Mouse (Mus musculus) embryonic facial prominence, embryonic 14.5 days (tissue): ENCODE data around the gene Kri1. TPM values are rescaled to one million over a fixed set of nuclear protein-coding genes. Genes with fewer than 3 reads are reported as not detected.
A peak's percentile ranks its signal among the peaks of the same experiment; 100 is the strongest.
"Not testable (repeated sequence)": the region's sequence is repeated elsewhere in the genome, so short reads cannot be mapped to it uniquely, and the experiment has no call there.

Experiments
- ATAC-seq: fragments of 200-750 bp; cut with Nextera tagmentation; 2 replicates; pipeline ENCODE4 v1.8.0; 2017; ENCODE audit warnings: low read depth, moderate number of reproducible peaks, moderate TSS enrichment
- DNase-seq: peaks from one replicate; pipeline ENCODE4 v3.0.0-alpha.2; 2015; ENCODE audit warnings: low spot score
- H3K27ac ChIP-seq: fragments of 300-500 bp; sonication (generic); replicated peaks from 2 replicates; pipeline ENCODE4 v1.5.1; 2014; ENCODE audit warnings: low read depth, mild to moderate bottlenecking, low read length, moderate library complexity
- H3K27me3 ChIP-seq: fragments of 300-500 bp; sonication (generic); replicated peaks from 2 replicates; pipeline ENCODE4 v1.6.1; 2014; ENCODE audit warnings: low read length; ENCODE audit not compliant: control insufficient read depth, insufficient read depth
- H3K36me3 ChIP-seq: fragments of 300-500 bp; sonication (generic); 2 replicates; pipeline ENCODE4 v1.6.1; 2014; ENCODE audit warnings: low read length, mixed read lengths; ENCODE audit not compliant: control insufficient read depth, insufficient read depth
- H3K4me1 ChIP-seq: fragments of 300-500 bp; sonication (generic); 2 replicates; pipeline ENCODE4 v1.6.1; 2014; ENCODE audit warnings: antibody characterized with exemption, low read length; ENCODE audit not compliant: control insufficient read depth, insufficient read depth
- H3K4me2 ChIP-seq: fragments of 300-500 bp; sonication (generic); 2 replicates; pipeline ENCODE4 v1.6.1; 2014; ENCODE audit warnings: low read depth, mild to moderate bottlenecking, low read length, moderate library complexity, mixed read lengths
- H3K4me3 ChIP-seq: fragments of 300-500 bp; sonication (generic); 2 replicates; pipeline ENCODE4 v1.5.1; 2014; ENCODE audit warnings: low read depth, mild to moderate bottlenecking, low read length
- H3K9ac ChIP-seq: fragments of 300-500 bp; sonication (generic); 2 replicates; pipeline ENCODE4 v1.6.1; 2014; ENCODE audit warnings: low read depth, mild to moderate bottlenecking, low read length, moderate library complexity, mixed read lengths
- H3K9me3 ChIP-seq: fragments of 300-500 bp; sonication (generic); 2 replicates; pipeline ENCODE4 v1.6.1; 2016; ENCODE audit warnings: low read length; ENCODE audit not compliant: control insufficient read depth
- WGBS: fragments of 180-500 bp; shearing (Covaris S2); extraction: QIAGEN DNeasy Blood & Tissue Kit; methylation state at CpG from one replicate; pipeline ENCODE4 v1.1.7; 2014; 5-methylcytosine and 5-hydroxymethylcytosine counted together
- polyA plus RNA-seq: library from polyadenylated mRNA; unstranded; fragments of >200 nt; fragmentation: Nextera tagmentation; extraction: Ambion mirVana; gene quantifications from 2 replicates; pipeline ENCODE4 v1.2.1, GENCODE M21; 2014

Gene Kri1
- polyA plus RNA-seq, 1 experiment from 2014 or later, result 14.4 TPM

DNA sequence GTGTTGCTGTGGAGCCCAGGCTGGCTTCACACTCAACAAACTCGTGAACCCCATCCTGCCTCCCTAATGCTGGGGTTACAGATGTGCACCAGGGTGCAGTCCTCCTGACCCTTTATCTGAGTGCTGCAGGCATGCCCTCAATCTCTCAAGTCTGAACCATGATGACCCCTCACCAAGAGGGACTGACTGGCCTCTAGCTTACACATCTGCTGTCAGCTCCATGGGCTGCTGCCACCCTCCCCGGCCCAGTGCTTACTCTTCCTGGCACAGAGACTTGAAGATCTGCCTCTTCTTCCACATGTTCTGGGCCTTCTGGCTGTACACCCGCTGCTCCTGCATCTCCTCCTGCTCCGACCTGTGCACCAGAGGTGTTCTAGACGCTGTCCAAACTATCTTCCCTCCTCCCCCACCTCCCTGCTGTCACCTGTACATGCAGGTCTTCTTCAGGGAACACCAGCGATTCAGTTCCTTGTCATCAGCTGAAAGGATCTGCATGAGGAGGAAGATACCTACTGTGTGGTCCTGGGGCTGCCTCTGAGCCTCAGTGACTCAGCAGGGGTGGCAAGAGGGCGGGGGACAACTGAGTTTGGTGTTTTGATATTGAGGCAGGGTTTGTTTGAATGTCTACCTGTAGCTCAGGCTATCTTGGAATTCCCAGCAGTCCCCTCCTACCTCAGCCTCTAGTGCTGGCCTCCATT lies 12.6 kb downstream of the Kri1 start:
- DNase-seq (no peak), ATAC-seq (no peak)
- peaks cover 98% of the 10 kb centered on the region for H3K36me3 ChIP-seq
- WGBS, result 79% methylated on average over 7 of the region's 7 CpGs
- no peak overlapping the region for H3K4me3 ChIP-seq
- no peaks in the 10 kb centered on the region for H3K9me3 ChIP-seq
- H3K4me1 ChIP-seq, result no peaks in the 10 kb centered on the region
- H3K27me3 ChIP-seq, result no peaks in the 10 kb centered on the region
- H3K27ac ChIP-seq, result no peak overlapping the region
- no peak overlapping the region for H3K9ac ChIP-seq
- H3K4me2 ChIP-seq, result no peak overlapping the region

DNA sequence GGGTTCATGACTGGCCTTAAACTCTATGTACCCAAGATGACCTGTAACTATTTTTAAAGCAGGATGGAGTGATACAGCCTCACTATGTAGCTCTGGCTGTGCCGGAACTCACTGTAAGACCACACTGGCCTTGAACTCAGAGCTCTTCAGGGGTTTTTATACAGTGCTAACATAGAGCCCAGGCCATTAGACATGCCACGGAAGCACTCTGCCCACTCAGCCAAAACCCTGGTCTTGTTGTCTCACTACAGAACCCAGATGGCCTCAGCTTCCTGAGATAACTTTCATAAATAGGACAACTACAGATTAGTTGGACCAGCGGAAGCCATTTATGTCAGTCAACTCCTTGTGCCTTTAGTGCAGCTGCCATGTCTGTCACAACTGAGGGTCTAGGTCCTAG lies 13.4 kb downstream of the Kri1 start:
- DNase-seq (peak; percentile 14), ATAC-seq (no peak)
- Histone ChIP-seq H3K4me3 (no peak overlapping the region), H3K36me3 (peaks cover 97% of the 10 kb centered on the region), H3K9ac (no peak overlapping the region), H3K4me2 (no peak overlapping the region), H3K4me1 (no peaks in the 10 kb centered on the region), H3K9me3 (no peaks in the 10 kb centered on the region), H3K27me3 (no peaks in the 10 kb centered on the region), H3K27ac (no peak overlapping the region)
- 89% methylated on average over 3 of the region's 3 CpGs for WGBS

DNA sequence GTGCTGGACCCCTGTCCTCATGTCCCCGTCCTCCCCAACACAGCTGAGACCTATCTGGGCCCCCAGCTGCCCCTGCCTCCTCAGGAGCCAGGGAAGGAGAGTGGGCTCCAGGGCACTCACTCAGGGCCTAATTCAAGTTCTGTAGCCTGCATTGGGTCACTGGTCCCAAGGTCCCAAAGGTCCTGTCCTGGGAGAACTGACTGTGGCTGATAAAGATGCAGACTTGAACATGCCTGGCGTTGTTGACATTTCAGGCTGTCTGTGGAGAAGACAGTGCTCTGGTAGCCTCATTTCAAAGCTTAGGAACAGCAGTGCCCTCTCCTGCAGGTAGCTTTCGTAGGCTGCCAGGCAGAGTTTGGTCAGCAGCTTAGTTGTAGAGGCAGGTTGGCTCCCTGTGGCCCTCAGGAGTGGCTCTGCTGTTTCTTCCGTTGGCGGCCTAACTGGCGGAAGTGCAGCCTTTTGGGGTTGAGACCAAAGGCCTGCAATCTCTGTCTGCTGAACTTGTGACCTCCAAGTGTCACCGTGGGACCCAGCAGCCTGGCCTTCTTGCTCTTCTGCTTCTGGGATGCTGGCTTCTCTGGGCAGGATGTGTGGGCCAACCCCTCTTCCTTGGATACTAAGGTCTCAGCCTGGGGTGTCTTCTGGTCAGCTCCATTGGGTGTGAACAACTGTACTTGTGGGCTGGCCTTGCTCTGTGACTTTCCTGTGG lies 14.1 kb downstream of the Kri1 start:
- Histone ChIP-seq H3K9me3 (no peaks in the 10 kb centered on the region), H3K4me3 (no peak overlapping the region), H3K4me1 (no peaks in the 10 kb centered on the region), H3K36me3 (peaks cover 97% of the 10 kb centered on the region), H3K27ac (no peak overlapping the region), H3K4me2 (no peak overlapping the region), H3K9ac (no peak overlapping the region), H3K27me3 (no peaks in the 10 kb centered on the region)
- ATAC-seq (no peak), DNase-seq (no peak)
- WGBS, result 76% methylated on average over 7 of the region's 7 CpGs

DNA sequence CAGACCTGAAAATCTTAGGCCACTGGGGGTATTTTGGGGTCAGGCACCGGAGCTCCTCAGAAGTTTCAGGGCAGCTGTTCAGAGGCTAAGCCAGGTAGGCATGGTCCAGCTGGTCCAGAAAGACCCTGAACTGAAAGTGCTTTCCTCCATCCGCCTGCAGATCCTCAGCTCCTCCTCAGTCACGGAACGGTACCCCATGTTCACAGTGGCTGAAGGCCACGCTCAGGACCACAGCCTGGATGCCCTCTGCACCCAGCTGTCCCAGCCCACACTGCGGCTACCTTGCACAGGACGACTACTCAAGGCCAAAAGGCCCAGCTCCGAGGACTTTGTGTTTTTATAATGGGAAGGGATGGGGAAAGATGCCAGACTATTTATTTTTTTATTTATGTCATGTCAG lies 14.7 kb downstream of the Kri1 start:
- no peak overlapping the region for H3K9ac ChIP-seq
- H3K4me1 ChIP-seq, result no peaks in the 10 kb centered on the region
- peaks cover 97% of the 10 kb centered on the region for H3K36me3 ChIP-seq
- no peak overlapping the region for H3K27ac ChIP-seq
- no peak for DNase-seq
- 83% methylated on average over 8 of the region's 8 CpGs for WGBS
- H3K4me3 ChIP-seq, result no peak overlapping the region
- H3K4me2 ChIP-seq, result no peak overlapping the region
- no peak for ATAC-seq
- H3K9me3 ChIP-seq, result no peaks in the 10 kb centered on the region
- no peaks in the 10 kb centered on the region for H3K27me3 ChIP-seq

DNA sequence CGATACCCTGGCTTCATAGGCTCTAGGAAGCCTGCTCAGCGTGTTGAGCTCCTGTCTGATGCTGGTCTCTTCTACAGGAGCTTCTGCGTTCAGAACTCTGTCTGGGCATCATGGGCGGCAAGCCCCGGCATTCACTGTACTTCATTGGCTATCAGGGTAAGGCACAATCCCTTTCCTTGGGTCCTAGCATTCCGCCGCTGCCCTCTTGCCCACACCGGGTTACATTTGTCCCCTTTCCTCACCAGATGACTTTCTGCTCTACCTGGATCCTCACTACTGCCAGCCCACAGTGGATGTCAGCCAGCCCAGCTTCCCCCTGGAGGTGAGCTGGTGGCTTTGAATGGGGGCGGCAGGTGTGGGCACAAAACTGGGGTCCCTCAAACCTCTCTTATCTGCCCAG lies 15.4 kb downstream of the Kri1 start:
- H3K36me3 ChIP-seq, result peaks cover 96% of the 10 kb centered on the region
- no peaks in the 10 kb centered on the region for H3K27me3 ChIP-seq
- no peak overlapping the region for H3K9ac ChIP-seq
- ATAC-seq (no peak), DNase-seq (no peak)
- no peaks in the 10 kb centered on the region for H3K9me3 ChIP-seq
- H3K4me3 ChIP-seq, result no peak overlapping the region
- no peak overlapping the region for H3K27ac ChIP-seq
- no peaks in the 10 kb centered on the region for H3K4me1 ChIP-seq
- no peak overlapping the region for H3K4me2 ChIP-seq
- WGBS, result 86% methylated on average over 9 of the region's 9 CpGs

DNA sequence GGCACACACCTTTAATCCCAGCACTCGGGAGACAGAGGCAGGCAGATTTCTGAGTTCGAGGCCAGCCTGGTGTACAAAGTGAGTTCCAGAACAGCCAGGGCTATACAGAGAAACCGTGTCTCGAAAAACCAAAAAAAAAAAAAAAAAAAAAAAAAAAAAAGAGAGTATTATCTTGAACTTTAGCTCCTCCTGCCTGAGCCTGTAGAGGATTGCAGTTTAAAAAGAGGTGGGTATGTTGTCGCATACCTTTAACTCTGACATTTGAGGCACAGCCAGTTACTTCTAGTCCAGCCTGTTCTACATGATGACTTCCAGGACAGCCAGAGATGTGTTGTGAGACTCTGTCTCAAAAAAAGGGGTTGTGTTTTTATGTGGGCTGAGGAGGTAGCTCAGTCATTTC lies 18.2 kb downstream of the Kri1 start:
- H3K36me3 ChIP-seq, result peaks cover 75% of the 10 kb centered on the region
- WGBS, result 74% methylated on average over 5 of the region's 5 CpGs
- DNase-seq, result not testable (repeated sequence)

DNA sequence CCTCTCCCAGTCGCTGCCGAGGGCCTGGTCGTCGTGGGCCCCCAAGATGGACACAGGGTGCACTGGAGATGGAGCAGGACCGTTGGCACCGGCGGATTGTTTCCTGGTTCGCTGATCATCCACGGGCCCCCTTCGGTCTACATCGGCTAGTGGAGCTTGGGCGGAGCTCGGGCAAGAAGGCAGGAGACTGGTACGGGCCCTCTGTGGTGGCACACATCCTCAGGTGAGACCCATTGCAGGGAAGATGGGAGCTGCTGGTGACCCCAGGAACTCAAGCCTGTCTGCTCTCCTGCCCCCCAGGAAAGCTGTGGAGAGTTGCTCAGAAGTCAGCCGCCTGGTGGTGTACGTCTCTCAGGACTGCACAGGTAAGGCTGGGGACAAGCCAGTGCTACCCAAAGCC lies 19.5 kb downstream of the Kri1 start:
- DNase-seq, result no peak
- H3K27me3 ChIP-seq, result no peaks in the 10 kb centered on the region
- no peak overlapping the region for H3K9ac ChIP-seq
- no peak for ATAC-seq
- H3K4me1 ChIP-seq, result peaks cover 14% of the 10 kb centered on the region
- 94% methylated on average over 16 of the region's 16 CpGs for WGBS
- H3K4me2 ChIP-seq, result no peak overlapping the region
- H3K4me3 ChIP-seq, result no peak overlapping the region
- no peak overlapping the region for H3K27ac ChIP-seq
- H3K9me3 ChIP-seq, result no peaks in the 10 kb centered on the region
- peaks cover 62% of the 10 kb centered on the region for H3K36me3 ChIP-seq

More for the DNA sequence above, 18.2 kb downstream of the Kri1 start:
- H3K27ac ChIP-seq, ATAC-seq, H3K9ac ChIP-seq, H3K9me3 ChIP-seq, H3K4me2 ChIP-seq, H3K27me3 ChIP-seq, H3K4me3 ChIP-seq: not testable (repeated sequence)
- H3K4me1 ChIP-seq, result peaks cover 11% of the 10 kb centered on the region

DNA sequence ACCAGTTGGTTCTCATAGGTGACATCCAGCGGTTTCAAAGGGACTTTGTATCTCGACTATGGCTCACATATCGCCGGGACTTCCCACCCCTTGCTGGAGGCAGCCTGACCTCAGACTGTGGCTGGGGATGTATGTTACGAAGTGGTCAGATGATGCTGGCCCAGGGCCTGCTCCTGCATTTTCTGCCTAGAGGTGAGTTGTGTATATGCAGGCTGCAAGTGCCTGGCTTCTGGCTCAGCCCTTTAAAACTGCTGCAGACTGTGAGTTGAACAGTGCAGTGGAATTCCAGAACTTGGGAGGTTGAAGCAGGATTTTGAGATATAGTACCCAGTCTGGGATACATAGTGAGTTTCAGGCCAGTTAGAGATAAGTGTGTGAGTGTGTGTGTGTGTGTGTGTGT lies 20.9 kb downstream of the Kri1 start:
- no peak overlapping the region for H3K9ac ChIP-seq
- DNase-seq (no peak), ATAC-seq (no peak)
- no peak overlapping the region for H3K4me3 ChIP-seq
- 95% methylated on average over 5 of the region's 5 CpGs for WGBS
- 0 out of 2 replicates have a peak overlapping the region, but pooled peaks have one; percentile 86 for H3K4me2 ChIP-seq
- H3K27ac ChIP-seq, result no peak overlapping the region
- no peaks in the 10 kb centered on the region for H3K27me3 ChIP-seq
- no peaks in the 10 kb centered on the region for H3K9me3 ChIP-seq
- peaks cover 14% of the 10 kb centered on the region for H3K4me1 ChIP-seq
- peaks cover 48% of the 10 kb centered on the region for H3K36me3 ChIP-seq

DNA sequence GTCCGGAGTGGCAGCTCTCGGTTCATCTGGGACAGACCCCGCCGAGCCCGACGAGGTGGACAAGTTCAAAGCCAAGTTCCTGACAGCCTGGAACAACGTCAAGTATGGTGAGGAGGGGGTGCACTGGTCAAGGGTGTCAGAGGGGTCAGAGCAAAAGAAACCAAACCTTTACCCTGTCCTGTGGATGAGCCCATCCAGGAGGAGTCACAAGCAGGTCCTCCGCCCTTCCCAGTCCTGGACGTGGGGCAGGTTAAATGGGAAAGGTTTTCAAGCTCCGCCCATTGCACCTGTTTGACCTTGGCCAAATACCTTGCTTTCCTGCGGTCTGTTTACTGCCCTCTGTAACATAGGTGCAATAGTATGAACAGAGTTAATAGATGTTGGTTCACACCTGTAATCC lies 22.2 kb downstream of the Kri1 start:
- Histone ChIP-seq H3K9me3 (no peaks in the 10 kb centered on the region), H3K4me1 (peaks cover 14% of the 10 kb centered on the region), H3K27ac (0 out of 2 replicates have a peak overlapping the region, but pooled peaks have one; percentile 76), H3K4me3 (peak overlapping the region; percentile 90), H3K9ac (peak overlapping the region; percentile 89), H3K36me3 (peaks cover 35% of the 10 kb centered on the region), H3K4me2 (peak overlapping the region; percentile 86), H3K27me3 (no peaks in the 10 kb centered on the region)
- ATAC-seq (no peak), DNase-seq (no peak)
- WGBS, result 7% methylated on average over 10 of the region's 11 CpGs
